Mouse (Mus musculus): ENCODE results near the gene Gar1. TPM values are rescaled to one million over a fixed set of nuclear protein-coding genes. Genes with fewer than 3 reads are reported as not detected.

Gar1 gene
- 10 to 100 TPM; 43.7 to 46.6 TPM for total RNA-seq (2021)
- long read RNA-seq, partial matches to known transcripts = 8 of 15 reads
- long read RNA-seq, other reads (novel, unspliced or antisense) = 4 of 15 reads

GRCm38 (mm10) chr3:129831035-129831568, at the start of gene Gar1:
Gar1 (minus strand) TSS chr3:129831396.
- peak; percentile 92 to 98 for DNase-seq (ENCODE audit: low spot score in 2 of 2)

- DNase-seq (ENCODE audit: low spot score in 2 of 2) = no peak
Measured at GRCm38 (mm10) chr3:129879913-129880312, 48.7 kb upstream of the Gar1 start.

GRCm38 (mm10) chr3:129879131-129879757, 48.0 kb upstream of the Gar1 start:
- no peak for DNase-seq (ENCODE audit: low spot score in 2 of 2)

GRCm38 (mm10) chr3:129878405-129879021, 47.3 kb upstream of the Gar1 start, which contains the start of gene Pla2g12a:
Pla2g12a (plus strand) TSS chr3:129878606.
- DNase-seq (ENCODE audit: low spot score in 2 of 2) = peak; percentile 89 to 95

- DNase-seq (ENCODE audit: low spot score in 2 of 2) = no peak
Measured at GRCm38 (mm10) chr3:129877327-129877726, 46.1 kb upstream of the Gar1 start.

- peak in 1 of 2 experiments; percentile 35 for DNase-seq (ENCODE audit: low spot score in 2 of 2)
Measured at GRCm38 (mm10) chr3:129863698-129864097, 32.5 kb upstream of the Gar1 start.

- no peak for DNase-seq (ENCODE audit: low spot score in 2 of 2)
Measured at GRCm38 (mm10) chr3:129862592-129862991, 31.4 kb upstream of the Gar1 start.

GRCm38 (mm10) chr3:129846846-129847245, 15.7 kb upstream of the Gar1 start:
- DNase-seq (ENCODE audit: low spot score in 2 of 2) = no peak

GRCm38 (mm10) chr3:129845868-129846267, 14.7 kb upstream of the Gar1 start:
- DNase-seq (ENCODE audit: low spot score in 2 of 2) = no peak

GRCm38 (mm10) chr3:129838017-129838416, 6.8 kb upstream of the Gar1 start:
- DNase-seq (ENCODE audit: low spot score in 2 of 2) = no peak

GRCm38 (mm10) chr3:129836965-129837364, 5.8 kb upstream of the Gar1 start:
- no peak for DNase-seq (ENCODE audit: low spot score in 2 of 2)

- DNase-seq (ENCODE audit: low spot score in 2 of 2) = no peak
Measured at GRCm38 (mm10) chr3:129836051-129836697, 5.0 kb upstream of the Gar1 start.

GRCm38 (mm10) chr3:129835388-129835934, 4.3 kb upstream of the Gar1 start, which contains the start of gene Cfi:
Cfi (plus strand) TSS chr3:129835884.
- DNase-seq (ENCODE audit: low spot score in 2 of 2) = no peak

GRCm38 (mm10) chr3:129830626-129831025, 570 bp downstream of the Gar1 start:
- DNase-seq (ENCODE audit: low spot score in 2 of 2) = no peak

- no peak for DNase-seq (ENCODE audit: low spot score in 2 of 2)
Measured at GRCm38 (mm10) chr3:129827691-129828090, 3.5 kb downstream of the Gar1 start.

- DNase-seq (ENCODE audit: low spot score in 2 of 2) = no peak
Measured at GRCm38 (mm10) chr3:129826691-129827090, 4.5 kb downstream of the Gar1 start.

- no peak for DNase-seq (ENCODE audit: low spot score in 2 of 2)
Measured at GRCm38 (mm10) chr3:129824891-129825290, 6.3 kb downstream of the Gar1 start.

- DNase-seq (ENCODE audit: low spot score in 2 of 2) = no peak
Measured at GRCm38 (mm10) chr3:129824146-129824545, 7.0 kb downstream of the Gar1 start.

- peak in 1 of 2 experiments; percentile 62 for DNase-seq (ENCODE audit: low spot score in 2 of 2)
Measured at GRCm38 (mm10) chr3:129823293-129823692, 7.9 kb downstream of the Gar1 start.

GRCm38 (mm10) chr3:129822206-129822775, 8.9 kb downstream of the Gar1 start, which contains the start of gene Rrh:
Rrh (minus strand) TSS chr3:129822587.
- no peak for DNase-seq (ENCODE audit: low spot score in 2 of 2)

- DNase-seq (ENCODE audit: low spot score in 2 of 2) = no peak
Measured at GRCm38 (mm10) chr3:129821736-129822135, 9.5 kb downstream of the Gar1 start.

Measured in layer of hippocampus, adult 18-20 months (tissue).